Mouse (Mus musculus) CD4-positive helper T cell, adult 2 months (primary cell): ENCODE data around the gene Cfap57.
"Not testable (repeated sequence)": the region's sequence is repeated elsewhere in the genome, so short reads cannot be mapped to it uniquely, and the experiment has no call there.

Experiments used
- DNase-seq: peaks from one replicate; pipeline ENCODE4 v3.0.0-alpha.2; 2012; ENCODE audit warnings: low read depth, missing footprints, low spot score

Cfap57 gene

DNA sequence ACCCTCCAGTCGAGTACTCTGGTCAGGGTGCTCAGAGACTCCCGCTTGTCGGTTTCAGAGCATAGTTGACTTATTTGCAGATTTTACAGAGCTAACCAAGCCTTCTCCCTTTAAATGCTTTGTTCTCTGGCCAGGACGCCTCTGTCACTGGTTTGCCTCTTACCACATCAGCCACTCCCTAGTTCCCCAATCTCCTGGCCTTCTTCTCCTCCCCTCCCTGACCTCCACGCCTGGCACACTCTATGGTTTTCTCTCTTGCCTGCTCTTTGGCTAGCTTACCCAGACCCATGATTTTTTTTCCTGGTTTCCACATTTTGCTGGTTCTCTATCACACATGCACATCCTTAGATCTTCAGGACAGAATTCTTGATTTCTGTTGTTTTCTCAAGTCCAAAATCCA lies 102.4 kb downstream of the Cfap57 start:
- DNase-seq, result no peak

DNA sequence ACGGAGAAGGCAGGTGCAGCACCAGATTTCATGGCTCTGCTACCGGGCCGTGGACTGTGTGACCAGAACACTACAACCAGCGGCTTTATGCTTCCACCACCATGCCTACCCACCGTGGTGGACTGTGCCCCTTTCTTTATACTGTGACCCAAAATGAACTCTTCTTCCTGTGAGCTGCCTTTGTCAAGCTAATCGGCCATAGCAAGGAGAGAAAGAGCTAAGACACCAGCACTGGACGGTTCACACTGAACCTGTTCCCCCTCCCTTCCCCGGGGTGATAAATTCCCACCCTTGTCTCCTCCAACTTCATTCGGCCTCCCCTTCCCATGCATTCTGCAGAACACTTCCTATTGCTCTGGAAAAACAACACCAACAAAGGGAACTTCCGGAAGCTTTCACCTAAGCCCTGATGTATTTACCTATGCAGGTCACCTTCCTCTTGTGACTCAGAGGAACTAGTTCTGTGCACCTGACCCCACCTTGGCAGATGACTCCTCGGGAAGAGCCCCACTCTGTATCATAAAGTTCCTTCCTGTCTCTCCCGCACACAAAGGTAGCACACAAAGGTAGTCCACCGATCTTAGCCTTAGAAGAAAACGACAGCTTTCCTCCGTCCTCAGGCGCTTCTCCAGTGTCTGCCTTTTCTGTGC lies 103.0 kb downstream of the Cfap57 start:
- DNase-seq, result no peak

DNA sequence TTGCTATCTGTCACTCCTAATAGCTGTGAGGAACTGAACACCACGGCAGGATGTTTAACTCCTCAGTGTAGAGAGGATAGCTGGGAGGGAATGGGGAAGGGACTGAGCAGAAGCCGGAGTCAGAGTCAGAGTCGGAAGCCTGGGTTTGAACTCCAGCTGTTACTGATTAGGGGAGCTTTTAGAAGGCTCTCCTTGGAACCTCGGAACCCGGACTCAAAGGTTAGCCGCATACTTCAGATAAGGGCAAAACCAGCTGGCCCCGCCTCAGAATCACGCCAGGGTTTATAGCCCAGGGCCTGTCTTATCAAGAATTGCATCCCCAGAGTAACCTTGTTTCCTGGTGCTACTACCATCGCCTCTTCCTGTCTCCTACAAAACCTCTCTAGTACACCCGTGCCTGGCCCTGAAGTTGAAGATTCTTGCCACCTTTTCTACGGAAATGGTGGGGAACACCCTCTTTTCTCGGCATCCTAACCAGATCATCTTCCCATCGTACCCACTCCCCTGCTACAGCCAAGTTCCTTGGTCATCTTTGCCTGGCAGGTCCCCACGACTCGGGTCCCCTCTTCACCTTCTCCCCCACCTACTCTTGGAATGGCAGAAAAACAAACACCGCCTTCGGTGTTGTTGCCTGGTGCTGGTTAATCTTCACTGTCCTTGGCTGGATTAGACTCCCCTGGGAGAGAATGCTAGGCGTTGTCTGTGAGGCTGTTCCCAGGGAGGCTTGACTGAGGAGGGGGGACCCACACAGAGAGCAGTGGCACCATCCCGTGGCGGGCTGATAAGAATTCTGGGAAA lies 103.7 kb downstream of the Cfap57 start:
- DNase-seq, result no peak

DNA sequence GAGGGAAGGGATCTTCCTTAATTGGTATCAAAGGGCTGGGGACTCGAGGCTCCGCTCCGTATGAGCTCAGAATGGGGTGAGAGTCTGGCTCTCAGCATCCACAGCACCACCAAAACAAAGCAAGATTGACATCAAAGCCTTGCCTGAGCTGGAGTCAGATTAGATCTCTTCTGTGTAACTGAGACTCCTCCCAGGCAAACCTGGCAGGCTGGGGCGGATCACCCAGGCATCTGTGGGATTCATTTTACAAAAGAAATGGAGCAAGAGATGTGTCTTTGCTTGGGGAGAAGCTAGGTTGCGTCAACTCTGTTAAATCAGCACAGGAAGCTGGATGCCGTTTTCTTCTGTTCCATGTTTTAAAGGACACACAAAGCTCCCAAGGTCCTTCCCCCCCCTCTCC lies 111.5 kb downstream of the Cfap57 start:
- DNase-seq, result no peak

DNA sequence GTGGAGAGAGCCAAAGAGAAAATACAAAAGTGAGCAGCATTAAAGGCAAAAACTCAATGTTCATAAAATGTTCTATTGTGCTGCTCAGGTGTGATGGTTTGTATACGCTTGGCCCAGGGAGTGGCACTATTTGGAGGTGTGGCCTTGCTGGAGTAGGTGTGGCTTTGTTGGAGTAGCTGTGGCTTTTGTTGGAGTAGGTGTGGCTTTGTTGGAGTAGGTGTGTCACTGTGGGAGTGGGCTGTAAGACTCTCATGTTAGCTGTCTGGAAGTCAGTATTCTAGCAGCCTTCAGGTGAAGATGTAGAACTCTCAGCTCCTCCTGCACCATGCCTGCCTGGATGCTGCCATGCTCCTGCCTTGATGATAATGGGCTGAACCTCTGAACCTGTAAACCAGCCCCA lies 113.4 kb downstream of the Cfap57 start:
- not testable (repeated sequence) for DNase-seq

DNA sequence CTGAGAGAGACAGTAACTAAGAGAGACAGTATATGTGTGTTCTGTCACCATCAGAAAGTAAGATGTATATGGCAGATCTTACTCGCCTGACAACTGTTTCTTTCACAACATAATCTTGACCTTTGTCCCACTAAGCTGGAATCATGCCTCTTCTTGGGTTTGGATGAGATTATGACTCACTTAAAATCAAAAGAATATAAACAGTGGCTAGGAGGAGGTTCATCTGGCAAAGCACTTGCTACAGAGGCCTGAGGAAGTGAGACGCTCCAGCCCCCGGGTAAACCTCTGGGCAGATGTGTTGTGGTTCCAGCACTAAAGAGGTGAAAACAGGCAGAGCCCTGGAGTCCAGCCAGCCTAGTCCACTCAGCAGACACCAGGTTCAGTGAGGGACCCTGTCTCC lies 115.0 kb downstream of the Cfap57 start:
- no peak for DNase-seq
